Mouse (Mus musculus) 416B (cell line): ENCODE results near the gene Zic5.

Experiments
- DNase-seq: peaks from one replicate; pipeline ENCODE4 v3.0.0; 2011; ENCODE audit warnings: low read depth

Gene Zic5

DNA sequence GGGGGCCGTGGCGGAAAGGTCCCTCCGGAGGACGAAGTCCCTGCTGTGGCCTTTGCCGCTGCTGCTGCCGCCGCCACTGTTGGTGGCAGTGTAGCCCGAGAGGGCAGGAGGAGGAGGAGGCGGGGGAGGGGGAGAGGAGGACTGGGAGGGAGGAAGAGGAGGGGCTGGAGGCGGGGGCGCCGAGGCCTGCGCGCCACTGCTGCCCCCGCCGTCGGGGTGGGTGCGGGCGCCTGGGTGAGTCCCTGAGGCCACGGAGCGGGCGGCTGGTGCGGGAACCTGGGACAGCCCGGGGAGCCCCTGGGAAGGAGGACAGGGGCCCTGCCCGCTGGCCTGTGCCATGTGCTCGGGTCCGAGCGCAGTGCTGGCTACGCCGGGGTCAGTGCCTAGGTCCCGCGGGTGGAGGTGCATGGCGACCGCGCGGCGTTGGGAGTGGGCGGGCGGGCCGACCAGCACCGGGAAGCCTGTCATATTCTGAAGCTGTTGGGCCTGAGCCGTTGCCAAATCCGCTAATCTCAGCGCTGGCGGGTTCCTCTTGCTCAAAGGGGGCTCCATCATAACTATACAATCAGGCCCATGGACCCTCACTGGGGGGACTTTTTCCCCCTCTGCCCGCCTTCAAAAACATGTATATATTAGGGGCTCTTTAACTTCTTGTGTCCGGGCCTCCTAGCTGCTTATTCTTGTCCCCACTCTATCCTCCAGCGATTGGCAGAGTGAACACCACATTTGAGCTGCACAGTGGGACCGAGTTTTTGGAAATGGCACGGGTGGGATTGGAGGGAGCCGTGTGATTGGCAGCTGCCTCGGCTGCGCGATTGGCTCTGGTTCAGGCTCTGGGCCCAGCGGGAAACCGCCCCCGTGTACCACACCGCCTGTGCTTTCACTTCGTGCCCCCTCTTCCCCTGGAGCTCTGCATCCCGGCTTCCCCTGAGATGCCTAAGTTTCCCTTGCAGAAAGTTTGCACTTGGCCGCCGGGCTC, at the start of gene Zic5:
Zic5 (minus strand) TSS at position 915 of the 979 bp plus-strand sequence.
- DNase-seq, result no peak

DNA sequence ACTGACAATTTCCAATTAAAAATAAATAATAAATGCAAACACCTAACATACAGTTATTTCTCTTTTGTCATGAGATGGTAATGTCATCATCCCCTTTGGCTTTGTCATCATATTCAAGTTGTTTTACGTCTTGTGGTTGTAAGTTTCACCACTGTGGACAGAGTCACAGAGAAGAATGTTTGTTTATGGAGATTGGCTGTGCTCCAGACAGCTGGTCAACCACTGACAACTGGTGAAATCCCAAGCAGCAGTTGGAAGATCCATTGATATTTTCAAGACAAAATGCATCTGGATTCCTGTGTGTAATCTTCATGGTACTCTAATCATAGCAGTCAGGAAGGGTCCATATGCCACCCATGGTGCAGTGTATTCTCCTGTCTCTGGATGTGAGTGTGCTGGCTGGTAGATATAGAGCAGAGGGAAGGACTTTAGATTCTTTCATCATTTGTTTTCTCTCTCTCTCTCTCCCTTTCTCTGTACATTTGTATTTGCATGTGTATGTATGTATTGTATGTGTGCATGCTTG, 48.1 kb upstream of the Zic5 start:
- no peak for DNase-seq

DNA sequence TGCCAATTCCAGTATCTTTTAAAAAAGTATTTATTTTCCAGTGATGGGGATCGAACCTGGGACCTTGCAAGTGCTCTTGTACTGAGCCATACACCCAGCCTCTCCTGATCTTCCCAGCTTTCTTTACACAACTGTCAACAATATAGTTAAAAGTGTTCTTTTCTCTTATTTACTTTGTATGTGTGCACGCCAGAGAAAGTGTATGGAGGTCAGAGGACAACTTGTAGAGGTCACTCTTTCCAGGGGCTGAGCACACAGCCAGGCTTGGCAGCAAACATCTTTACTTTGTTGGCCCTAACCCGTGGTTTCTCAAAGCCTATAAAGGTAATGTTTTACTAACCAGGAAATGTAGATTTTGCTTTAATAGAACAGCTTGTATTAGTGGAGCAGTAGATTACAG, 46.0 kb upstream of the Zic5 start:
- no peak for DNase-seq

DNA sequence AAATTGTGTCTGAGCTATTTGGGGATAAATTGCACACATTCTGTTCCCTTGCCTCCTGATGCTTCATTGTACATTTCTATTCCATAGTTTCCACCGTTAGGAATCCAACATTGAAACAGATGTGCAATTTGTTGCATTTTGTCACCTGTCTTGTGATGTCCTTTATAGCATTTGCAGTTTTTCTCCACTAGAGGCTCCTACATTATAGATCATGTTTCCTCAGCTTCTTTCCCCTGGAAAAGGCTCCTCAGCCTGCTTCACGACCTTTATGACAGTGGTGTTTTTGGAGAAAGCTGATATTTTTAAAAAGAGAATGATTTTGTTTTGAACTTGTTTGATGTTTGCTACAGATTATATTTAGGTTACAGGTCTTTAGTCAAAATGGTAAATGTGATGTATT, 43.6 kb upstream of the Zic5 start:
- no peak for DNase-seq

DNA sequence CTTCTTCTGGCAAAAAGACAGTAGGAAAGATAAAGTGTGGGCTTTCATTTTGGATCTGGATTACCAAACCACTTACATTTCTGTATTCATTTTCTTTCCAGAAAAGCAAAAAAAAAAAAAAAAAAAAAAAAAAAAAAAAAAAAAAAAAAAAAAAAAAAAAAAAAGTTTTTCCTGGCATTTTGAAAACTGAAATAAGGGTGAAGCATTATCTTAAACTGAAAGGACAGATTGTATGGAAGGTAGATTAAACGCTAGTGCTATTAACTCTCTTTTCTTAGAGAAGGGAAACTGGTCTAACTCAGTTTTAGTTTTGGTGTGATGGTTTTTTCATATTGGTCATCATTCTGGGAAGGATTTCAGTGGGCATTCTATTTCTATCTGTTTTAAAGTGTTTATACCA, 26.5 kb upstream of the Zic5 start:
- DNase-seq, result no peak

DNA sequence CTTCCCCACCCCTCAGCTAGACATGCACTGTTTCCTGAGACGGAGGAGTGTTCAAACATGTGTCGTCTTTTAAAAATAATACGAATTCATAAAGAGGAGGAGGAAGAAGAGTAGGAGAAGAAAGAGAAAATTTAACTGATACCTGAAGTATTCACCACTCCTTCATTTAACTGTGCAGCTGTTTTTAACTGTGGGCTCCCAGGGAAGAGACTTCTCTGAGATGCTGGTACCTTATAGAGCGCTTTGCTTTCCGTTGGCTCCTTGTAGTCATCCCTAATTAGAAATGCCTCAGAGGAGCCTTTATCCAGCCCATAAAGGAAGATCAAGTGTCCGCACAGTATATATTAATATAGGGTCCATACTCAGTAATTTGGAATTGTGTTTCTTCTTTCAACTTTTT, 26.0 kb upstream of the Zic5 start:
- no peak for DNase-seq

DNA sequence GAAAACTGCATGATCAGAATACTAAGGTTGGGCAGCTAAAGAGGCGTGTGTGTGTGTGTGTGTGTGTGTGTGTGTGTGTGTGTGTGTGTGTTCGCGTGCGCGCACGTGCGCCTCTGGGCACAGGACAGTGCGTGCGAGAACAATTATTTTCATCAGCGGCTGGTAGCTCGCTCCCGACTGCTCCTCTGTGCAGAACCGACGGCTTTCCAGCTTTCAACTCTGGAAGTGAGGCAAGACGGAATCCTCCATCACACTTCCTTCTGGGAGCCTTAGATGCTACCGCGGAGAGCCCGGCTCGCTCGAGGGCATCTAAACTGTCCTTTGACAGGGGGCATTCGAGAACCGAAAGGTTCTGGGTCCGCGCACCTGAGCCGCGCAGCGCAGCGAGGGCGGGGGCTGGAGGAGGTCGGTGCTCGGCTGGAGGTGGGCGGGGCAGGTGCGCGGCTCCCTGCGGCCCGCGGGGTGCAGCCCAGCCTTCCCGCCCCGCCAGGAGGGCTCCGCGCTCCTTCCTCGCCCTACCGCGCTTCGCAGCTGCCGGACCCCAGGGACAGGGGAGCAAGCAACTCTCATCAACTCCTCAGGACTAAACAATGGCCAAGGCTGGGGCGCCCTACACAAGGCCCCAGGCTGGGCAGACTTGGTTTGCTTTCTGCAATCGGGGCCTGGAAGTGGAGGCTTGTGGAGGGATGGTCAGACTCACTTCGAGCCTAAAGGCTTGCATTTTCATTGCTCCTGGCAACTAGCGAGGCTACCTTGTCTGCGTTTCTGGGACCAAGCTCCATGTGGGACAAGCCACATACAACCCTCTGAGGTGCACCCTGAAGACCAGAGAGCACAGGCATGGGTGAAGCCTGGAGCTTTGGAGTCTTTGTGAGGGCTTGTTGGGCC, 25.2 kb upstream of the Zic5 start, which contains the start of gene Gm10837:
Gm10837 (plus strand) TSS at position 146 of the 888 bp plus-strand sequence.
- DNase-seq, result no peak

DNA sequence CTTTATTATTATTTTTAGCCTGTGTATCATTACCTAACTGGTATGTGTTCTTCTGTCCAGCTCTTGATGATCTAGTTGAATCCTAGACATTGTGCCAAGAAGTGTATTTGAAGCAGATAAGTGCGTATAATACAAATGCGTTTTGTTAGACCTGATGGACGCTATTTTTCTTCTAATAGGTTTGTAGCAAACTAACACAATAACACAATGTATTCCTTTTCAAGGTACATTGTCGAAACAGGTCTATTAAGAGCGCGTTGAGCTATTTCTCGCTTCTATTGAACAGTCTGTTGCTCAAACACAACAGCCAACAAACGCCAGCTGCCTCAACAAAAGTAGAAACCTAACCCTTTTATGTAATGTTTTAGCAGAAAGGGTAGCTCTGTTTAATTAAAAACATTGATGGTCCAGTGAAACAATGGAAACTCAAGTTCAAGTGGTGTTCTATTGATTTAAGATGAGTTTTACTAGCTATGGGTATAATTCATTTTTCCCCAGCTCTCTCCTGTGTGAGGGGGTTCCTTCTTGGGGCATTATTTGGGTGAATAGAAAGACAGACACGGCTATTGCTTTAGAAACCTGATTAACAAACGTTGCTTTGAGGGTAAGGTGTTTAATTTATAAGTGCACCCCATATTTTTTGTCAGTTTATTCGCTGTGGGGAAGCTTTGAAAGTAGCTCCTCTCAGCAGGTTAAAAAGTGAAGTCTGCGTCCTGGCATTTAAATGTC, 24.4 kb upstream of the Zic5 start:
- DNase-seq, result no peak

DNA sequence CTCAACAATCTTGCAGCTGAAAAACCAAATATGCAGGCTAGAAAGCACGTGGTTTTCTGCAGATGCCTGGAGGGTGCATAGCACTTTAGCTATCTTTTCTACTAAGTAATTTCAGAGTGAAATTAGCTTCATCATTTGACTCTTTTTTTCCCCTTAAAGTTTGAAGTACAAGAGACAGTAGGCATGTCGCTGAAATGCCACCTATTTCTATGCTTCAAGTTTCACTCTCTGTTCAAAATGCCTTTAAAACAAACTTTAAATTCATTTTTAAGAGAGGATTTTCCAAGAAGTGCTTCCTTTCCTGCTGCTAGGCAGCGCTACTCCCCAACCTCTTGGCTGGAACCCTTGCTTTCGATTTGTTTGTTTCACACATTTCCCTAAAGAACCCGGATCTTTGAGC, 23.6 kb upstream of the Zic5 start:
- DNase-seq, result no peak

DNA sequence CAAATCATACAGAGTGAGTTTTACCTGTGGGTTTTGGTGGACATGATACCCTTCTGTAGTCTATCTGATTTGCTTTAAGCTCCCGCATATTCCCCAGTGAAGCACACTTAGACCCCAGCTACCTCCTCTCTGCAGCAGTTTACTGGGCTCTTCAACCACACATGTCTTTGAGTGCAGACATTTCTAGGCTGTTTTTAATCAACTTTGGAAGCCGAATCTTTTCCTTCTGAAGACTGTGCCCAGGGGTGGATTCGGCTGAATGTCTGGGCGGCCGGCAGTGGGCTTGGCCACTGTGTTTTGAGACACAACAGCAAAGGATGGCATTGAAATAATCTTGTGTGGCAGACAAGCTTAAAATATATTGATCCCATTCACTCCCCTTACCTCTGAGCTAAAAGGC, 21.9 kb upstream of the Zic5 start:
- DNase-seq, result no peak

DNA sequence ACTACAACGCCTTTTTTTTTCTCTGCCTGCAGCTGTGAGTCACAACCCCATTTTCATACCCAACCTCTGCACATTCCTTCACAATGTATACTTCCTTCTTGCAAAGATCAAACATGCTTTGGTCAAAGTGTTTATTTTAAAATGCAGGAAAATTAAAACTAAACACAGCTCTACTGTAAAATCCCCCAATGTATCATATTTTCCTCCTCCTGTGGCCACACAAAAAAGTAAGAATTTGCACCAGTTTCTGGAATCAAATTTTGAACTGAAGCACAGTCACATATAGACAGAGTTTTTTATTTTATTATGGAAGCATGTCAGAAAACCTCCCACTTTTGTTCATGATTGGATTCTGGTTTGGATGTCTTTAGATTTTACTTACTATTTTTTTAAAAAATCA, 21.1 kb upstream of the Zic5 start:
- DNase-seq, result no peak

DNA sequence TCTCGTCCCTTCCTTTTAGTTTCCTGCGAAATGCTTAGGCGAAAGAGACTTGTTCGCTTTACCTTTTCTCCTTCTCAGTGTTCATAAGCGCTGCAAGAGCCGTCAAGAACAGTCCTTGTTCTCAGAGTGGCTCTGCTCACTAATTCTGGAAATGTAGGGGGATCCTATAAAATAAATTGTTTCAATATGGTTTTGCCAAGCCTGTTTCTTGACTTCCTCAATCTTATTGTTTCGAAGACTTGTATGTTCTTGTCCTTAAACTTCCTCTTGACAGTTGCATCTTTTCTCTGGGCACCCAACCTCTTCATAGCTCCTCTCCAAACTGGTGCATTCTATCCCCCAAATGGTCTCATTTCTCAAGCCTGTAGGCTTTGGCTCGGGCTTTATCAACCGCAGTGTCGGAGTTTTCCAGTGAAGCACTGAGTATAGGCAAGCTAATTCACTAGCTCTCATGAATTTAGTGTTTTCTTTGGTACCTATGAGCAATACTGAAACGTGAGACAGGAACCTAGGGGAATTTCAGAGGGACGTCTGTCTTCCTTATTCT, 20.2 kb upstream of the Zic5 start:
- DNase-seq, result no peak

DNA sequence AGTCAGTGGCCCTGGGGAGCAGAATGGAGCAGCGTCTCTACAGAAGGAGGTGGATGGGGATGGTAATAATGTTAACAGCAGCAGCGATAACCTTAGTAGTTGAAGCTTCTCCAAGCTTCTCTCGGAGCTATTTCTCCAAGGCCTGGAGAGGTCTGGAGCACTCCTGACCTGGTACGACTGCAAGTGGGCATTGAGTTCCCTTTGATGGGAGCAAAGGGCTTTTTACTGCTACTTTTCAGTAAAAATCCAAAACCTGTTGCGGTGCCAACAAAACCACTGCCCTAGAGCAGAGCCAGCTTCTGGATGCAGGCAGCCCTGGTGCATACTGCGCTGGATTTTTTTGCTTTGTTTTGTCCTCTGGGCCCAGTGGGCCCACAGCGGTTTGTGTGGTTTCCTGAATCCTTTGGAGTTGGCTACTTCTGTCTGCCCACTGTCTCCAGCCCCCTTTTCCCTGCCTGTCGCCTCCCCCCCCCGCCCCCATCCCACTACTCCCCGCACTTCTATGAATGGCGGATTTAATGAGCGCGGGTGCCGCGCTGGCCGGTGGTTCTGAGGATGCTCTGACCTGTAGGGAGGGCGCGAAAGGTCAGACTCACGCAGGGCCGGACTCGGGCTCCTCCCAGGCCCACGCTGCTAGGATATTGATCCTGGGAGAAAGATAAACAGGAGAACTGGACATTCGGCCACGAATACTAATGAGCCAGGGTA, 19.5 kb upstream of the Zic5 start:
- DNase-seq, result no peak

DNA sequence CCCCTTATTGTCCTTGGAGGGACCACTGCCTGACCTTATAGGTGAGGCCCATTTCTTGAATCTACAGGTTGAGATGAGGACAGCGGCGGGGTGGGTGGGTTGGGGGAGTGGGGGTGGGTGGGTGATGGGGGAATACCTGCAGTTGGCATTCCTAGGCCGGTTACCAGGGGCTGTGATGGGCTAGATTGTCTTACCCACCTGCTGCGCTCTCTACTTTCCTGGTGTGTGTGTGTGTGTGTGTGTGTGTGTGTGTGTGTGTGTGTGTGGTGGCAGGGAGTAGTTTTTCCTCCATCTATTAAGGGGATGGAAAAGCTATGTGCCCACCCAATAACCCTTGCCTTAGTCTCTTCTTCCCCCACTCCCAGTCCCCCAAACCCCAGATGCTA, 19.0 kb upstream of the Zic5 start:
- DNase-seq, result no peak

DNA sequence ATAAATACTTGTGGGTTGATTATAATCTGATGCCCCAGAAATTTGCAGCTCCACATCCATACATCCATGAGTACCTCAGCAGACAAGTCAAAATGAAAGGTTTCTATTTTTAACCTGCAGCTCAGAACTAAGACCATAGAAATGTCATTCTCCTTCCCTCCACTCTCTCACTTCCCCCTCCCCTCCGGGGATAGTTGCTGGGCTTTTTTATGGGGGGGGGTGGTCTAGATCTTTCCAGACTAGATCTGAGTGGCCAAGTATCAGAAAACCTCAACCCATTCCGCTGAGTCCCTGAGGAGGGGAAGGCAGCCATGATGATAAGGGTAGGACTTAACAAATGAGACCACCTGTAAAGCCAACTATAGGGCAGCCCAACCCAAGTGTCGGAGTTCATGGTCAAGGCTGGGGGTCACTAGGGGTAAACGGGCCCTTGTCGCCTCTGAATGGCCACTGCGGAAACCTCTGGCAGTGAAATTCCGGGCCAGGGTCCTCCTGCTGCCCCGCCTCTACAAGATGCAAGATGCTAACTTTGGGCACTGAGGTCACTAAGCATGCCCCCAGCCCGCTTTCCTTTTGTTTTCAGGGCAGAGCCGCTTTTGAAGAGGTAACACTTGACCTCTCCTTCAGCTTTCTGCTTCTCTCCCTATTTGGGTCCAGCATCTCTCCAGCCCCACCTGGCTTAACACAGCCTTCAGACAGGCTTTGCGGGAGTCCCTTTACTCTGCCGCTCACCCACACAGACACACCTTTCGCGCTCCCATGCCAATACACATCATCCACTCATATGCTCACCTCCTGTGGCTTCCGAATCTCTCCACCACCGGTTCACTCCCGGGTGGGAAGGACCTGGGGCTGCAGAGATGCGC, 18.3 kb upstream of the Zic5 start:
- no peak for DNase-seq

DNA sequence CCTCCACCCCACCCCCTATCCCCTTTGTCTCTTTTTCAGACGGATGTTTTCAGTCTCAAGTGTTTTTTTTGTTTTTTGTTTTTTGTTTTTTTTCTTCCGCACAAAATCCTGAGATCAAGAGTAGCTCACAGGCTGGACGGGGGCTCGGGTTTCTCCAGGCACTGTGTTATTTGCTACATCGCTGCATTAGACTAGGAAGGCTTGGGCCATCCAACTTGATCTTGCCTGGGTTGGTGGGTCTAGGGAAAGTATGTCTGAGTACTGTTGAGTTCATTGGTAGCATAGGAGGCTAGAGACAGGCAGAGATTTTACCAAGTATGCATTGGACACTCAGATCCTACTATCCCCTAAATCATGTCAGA, 17.5 kb upstream of the Zic5 start:
- DNase-seq, result no peak

DNA sequence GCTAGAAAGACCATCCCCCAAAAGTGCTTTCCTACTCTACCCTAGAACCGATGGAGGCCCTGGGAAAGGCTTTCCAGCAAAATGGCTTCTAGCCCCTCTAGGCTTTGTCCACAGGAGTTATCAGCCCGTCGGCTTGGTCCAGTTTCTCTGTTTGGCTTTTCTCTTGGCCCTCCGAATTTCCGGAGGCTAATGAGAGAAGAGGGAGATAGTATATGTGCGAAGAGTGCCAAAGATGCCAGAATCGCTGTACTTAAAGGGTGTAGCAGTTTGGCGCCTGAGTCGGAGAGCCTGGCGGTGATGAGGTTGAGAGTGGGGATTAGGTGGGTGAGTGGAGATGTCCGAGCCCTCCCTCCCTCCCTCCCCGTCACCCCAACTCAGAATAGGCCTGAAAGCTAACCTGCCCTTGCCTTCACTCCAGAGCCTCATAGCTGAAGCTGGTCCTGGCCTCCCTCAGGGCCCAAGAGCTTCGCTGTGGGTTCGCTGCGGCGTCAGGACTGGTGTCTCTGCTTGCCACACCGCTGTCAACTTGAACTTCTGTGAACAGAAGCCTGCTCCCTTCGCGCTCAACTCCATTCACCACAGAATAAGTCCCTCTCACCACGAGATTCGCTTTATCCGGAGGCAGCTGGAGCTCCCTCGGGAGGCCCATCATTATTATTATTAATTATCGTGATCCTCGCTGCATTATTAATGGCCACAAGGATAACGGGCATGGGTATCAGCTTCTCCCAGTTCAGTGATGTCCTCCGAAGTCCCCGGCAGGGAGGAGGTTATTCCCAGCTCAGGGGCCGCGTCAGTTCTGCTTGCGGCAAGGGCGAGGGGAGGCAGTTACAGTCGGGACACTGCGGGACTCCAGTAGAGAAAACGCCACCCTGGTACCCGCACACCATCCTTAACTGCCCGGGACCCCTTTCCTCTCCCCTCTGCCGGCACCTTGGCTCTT, 16.9 kb upstream of the Zic5 start:
- DNase-seq, result no peak

DNA sequence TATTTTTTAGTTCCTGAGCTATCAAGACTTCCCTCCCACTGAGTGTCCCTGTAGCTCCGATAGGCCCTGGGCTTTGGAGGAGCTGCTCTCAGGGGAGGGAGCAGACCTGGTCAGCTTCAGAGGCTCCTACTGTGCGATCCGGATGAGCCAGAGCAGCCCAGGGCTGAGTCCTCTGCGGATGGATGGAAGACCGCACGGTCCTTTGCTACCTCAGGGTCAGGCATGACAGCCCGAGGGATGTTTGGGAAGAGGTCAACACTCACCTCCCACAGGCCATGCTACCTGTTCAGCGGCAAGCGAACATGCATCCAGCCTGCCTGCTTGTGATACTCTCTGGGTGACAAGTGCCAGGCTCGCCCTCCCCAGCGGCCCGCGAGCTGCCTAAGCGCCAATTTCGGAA, 15.7 kb upstream of the Zic5 start:
- DNase-seq, result no peak

DNA sequence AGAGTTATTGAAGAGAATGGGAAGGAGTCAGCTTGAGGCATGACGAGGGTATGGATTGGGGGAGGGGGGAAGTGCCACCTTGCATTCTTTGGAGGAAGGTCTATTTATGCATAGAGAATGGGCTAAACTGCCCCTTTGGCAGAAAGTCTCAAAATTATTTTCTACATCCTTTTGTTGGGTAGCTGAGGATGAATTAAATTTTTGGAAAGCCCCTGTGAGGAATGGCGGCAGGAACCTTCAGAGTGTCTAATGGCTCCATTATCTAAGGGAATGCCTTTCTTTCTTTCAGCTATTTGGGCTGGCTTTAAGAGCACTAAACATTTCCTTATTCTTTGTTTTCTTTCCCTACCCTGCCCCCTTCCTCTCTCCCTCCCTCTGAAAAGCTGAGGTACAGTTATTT, 14.9 kb upstream of the Zic5 start:
- no peak for DNase-seq
